Mouse (Mus musculus) forebrain, embryonic 12.5 days (tissue): ENCODE measurements at regions not wholly inside any gene's neighbourhood (a gene's known extent, or its start where the extent isn't known, plus 50 kb on each side); places are given as distances from the start of the nearest gene placed in this dataset.

Experiments used
- ATAC-seq: fragments of 200-750 bp; cut with Nextera tagmentation; 2 replicates; pipeline ENCODE4 v1.8.0; 2017; ENCODE audit warnings: moderate TSS enrichment; ENCODE audit not compliant: low FRiP score
- H3K27ac ChIP-seq: fragments of 300-500 bp; sonication (generic); 2 replicates; pipeline ENCODE4 v1.5.1; 2016; ENCODE audit warnings: mild to moderate bottlenecking
- H3K27me3 ChIP-seq: fragments of 300-500 bp; sonication (generic); 2 replicates; pipeline ENCODE4 v1.6.1; 2016; ENCODE audit warnings: mild to moderate bottlenecking
- H3K36me3 ChIP-seq: fragments of 300-500 bp; sonication (generic); replicated peaks from 2 replicates; pipeline ENCODE4 v1.6.1; 2016; ENCODE audit warnings: mild to moderate bottlenecking
- H3K4me1 ChIP-seq: fragments of 300-500 bp; sonication (generic); 2 replicates; pipeline ENCODE4 v1.6.1; 2016
- H3K4me2 ChIP-seq: fragments of 300-500 bp; sonication (generic); 2 replicates; pipeline ENCODE4 v1.6.1; 2016; ENCODE audit warnings: mild to moderate bottlenecking, moderate library complexity
- H3K4me3 ChIP-seq: fragments of 300-500 bp; sonication (generic); replicated peaks from 2 replicates; pipeline ENCODE4 v1.5.1; 2016; ENCODE audit warnings: mild to moderate bottlenecking
- H3K9ac ChIP-seq: fragments of 300-500 bp; sonication (generic); 2 replicates; pipeline ENCODE4 v1.6.1; 2016; ENCODE audit warnings: mild to moderate bottlenecking
- H3K9me3 ChIP-seq: fragments of 300-500 bp; sonication (generic); 2 replicates; pipeline ENCODE4 v1.6.1; 2016
- WGBS: fragments of 180-500 bp; shearing (Covaris S2); methylation state at CpG from one replicate; pipeline ENCODE4 v1.1.7; 2016; 5-methylcytosine and 5-hydroxymethylcytosine counted together

DNA sequence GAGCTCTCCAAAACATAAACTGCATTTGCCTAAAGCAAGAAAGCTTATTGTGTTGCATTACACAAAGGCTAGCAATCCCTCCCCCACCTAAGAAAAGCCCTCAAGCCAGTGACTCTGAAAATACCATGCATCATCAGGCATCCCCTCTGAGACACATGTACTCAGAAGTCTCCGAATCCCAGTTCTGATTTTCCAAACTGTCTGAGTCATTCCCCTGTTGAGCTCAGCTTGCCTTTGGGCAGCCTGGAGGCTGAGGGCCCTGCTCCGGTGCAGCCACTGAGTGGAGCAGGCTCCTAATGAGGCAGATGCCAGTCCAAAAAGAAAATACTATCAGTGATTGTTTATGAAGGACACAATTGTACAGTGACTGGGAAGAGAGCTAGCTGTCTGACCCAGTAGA is 507.5 kb upstream of the Cdh11 start:
- Histone ChIP-seq H3K4me3 (no peak overlapping the region), H3K9ac (no peak overlapping the region), H3K4me2 (no peak overlapping the region), H3K9me3 (no peaks in the 10 kb centered on the region), H3K4me1 (peaks cover 9% of the 10 kb centered on the region; the same call in 1 of the 2 replicates), H3K27me3 (peaks cover 25% of the 10 kb centered on the region), H3K36me3 (no peaks in the 10 kb centered on the region), H3K27ac (no peak overlapping the region)
- ATAC-seq, result no peak
- 70% methylated on average over 2 of the region's 2 CpGs for WGBS

DNA sequence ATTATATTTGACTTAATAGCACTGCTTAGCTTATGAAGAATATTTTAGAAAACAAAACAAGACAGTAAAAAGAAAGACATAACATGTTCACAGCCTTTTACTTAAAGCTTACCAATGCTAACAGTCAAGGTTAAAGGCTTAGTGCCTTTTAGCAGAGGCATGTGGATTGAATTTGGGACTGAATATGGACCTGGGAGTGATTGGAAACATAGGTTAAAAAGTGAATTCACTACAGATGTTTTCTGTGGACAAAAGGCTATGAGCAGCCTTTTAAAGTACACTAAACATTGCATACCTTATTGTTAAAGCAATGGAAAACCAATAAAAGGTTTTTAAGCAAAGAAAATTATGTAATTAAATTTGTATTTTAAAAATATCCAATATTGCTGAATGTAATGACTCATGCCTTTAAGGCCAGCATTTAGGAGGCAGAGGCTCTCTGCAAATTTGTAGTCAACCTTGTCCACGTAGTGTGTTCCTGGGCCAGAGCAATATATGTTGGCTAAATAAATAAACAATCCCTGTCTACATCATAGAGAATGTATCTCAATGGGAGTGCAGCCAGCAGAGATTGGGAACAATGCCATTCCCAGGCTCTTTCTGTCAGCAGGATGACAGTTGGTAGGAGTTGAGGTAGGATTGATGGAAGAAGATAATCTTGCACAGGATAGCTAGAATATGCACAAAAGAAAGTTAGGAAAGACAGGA is 521.2 kb upstream of the Cdh11 start:
- H3K27me3 ChIP-seq, result peaks cover 31% of the 10 kb centered on the region
- H3K4me3 ChIP-seq, result no peak overlapping the region
- H3K9me3 ChIP-seq, result no peaks in the 10 kb centered on the region
- no peaks in the 10 kb centered on the region for H3K4me1 ChIP-seq
- no peaks in the 10 kb centered on the region for H3K36me3 ChIP-seq
- ATAC-seq, result no peak
- 74% methylated on average over 1 of the region's 1 CpGs for WGBS
- no peak overlapping the region for H3K9ac ChIP-seq
- no peak overlapping the region for H3K27ac ChIP-seq
- no peak overlapping the region for H3K4me2 ChIP-seq

GRCm38 (mm10) chr8:103313576-103313975 is 528.1 kb upstream of the Cdh11 start:
- 5% methylated on average over 1 of the region's 1 CpGs for WGBS
- H3K9me3 ChIP-seq, result no peaks in the 10 kb centered on the region
- no peak overlapping the region for H3K27ac ChIP-seq
- peaks cover 12% of the 10 kb centered on the region for H3K4me1 ChIP-seq
- no peaks in the 10 kb centered on the region for H3K36me3 ChIP-seq
- no peak for ATAC-seq
- no peak overlapping the region for H3K4me3 ChIP-seq
- H3K4me2 ChIP-seq, result no peak overlapping the region
- H3K9ac ChIP-seq, result no peak overlapping the region
- H3K27me3 ChIP-seq, result peaks cover 65% of the 10 kb centered on the region

DNA sequence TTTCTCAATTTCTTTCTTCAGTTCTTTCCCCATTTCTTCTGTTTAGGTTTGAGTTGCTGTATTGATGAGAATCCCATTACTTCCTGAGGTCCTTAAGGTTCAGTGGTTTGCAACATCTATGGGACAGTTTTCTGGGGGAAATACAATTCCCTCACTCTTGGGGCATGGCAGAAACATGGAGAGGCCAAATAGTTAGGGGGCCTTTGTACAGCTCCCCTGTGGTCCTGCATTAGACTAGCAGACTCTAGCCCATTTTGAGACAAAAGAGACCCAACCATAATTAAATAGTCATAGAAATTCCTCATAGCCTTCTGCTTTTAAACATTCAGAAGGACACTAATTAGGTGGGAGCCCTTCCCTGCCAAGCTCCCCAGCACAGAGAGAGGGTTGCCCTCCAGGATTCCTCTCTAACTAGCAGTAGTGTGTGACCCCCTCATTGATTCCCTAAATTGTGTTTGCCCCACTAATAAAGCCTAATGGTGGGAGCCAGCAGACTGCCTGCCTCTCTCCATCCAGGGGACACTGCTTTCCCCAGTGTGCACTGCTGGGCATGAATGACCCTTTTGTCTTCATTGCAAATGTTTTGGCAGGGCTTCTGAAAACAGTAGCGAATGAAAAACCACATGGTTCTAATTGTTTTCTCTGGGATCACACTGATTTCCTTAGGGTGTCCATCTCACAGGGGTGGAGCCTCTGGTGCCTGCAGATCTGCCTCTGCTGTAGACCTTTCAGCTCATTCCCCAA is 529.0 kb upstream of the Cdh11 start:
- no peak overlapping the region for H3K4me3 ChIP-seq
- peaks cover 12% of the 10 kb centered on the region for H3K4me1 ChIP-seq
- peak; percentile 96 for ATAC-seq
- no peaks in the 10 kb centered on the region for H3K9me3 ChIP-seq
- H3K4me2 ChIP-seq, result no peak overlapping the region
- H3K36me3 ChIP-seq, result no peaks in the 10 kb centered on the region
- H3K9ac ChIP-seq, result no peak overlapping the region
- H3K27me3 ChIP-seq, result peaks cover 68% of the 10 kb centered on the region
- WGBS, result 0% methylated on average over 1 of the region's 1 CpGs
- H3K27ac ChIP-seq, result no peak overlapping the region

GRCm38 (mm10) chr8:103315742-103316141 is 530.3 kb upstream of the Cdh11 start:
- 79% methylated on average over 1 of the region's 1 CpGs for WGBS
- peaks cover 12% of the 10 kb centered on the region for H3K4me1 ChIP-seq
- H3K4me2 ChIP-seq, result no peak overlapping the region
- no peak overlapping the region for H3K9ac ChIP-seq
- H3K9me3 ChIP-seq, result no peaks in the 10 kb centered on the region
- no peaks in the 10 kb centered on the region for H3K36me3 ChIP-seq
- no peak overlapping the region for H3K4me3 ChIP-seq
- no peak for ATAC-seq
- no peak overlapping the region for H3K27ac ChIP-seq
- peaks cover 66% of the 10 kb centered on the region for H3K27me3 ChIP-seq

DNA sequence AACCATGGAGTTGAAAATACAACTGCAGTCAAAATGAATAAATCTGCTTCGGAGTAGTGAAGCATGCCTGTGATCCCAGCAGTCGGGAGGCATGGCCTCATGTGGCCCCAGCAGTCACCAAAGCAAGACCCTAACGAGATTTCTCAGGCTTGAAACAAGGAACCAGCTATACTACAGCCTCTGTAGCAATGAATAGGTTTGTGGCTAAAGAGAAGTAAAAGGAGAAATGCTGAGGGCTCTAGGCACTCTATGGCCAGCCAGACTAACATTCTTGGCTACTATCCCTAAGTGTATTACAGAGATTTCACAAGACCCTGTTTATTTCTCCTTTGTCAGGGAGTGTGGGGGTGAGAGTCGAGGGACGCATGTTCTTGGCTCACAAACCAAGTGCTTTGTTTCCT is 531.2 kb upstream of the Cdh11 start:
- Histone ChIP-seq H3K9me3 (no peaks in the 10 kb centered on the region), H3K9ac (no peak overlapping the region), H3K4me1 (peaks cover 12% of the 10 kb centered on the region), H3K36me3 (no peaks in the 10 kb centered on the region), H3K4me2 (no peak overlapping the region), H3K4me3 (no peak overlapping the region), H3K27ac (no peak overlapping the region), H3K27me3 (peaks cover 62% of the 10 kb centered on the region)
- 50% methylated on average over 5 of the region's 5 CpGs for WGBS
- no peak for ATAC-seq

DNA sequence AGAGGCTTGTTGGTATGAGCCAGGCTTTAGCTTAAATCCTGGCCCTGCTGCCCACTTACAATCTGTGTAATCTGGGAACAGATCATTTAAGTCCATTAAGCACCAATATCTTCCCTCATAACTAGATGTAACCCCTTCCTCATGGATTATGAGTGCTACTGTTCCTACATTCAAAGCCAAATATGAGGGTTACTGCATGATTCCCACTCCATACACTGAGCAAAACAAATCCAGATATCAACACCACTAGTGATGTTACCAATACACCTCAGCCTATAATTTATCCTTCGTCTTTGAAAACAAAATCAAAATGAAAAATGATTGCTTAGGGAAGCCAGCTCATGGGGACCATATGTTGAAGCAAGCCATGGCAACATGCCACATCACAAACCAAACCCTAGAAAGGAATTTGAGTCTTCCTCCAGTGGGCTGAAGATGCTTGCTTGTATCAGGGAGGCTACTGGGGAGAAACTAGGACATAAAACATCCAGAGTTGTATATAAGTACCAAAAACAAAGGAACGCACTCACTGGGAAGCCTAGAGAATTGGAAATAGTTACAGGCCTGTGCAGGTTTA is 531.8 kb upstream of the Cdh11 start:
- no peaks in the 10 kb centered on the region for H3K36me3 ChIP-seq
- no peak overlapping the region for H3K9ac ChIP-seq
- peaks cover 12% of the 10 kb centered on the region for H3K4me1 ChIP-seq
- 93% methylated on average over 2 of the region's 2 CpGs for WGBS
- ATAC-seq, result no peak
- H3K27ac ChIP-seq, result no peak overlapping the region
- no peaks in the 10 kb centered on the region for H3K9me3 ChIP-seq
- no peak overlapping the region for H3K4me2 ChIP-seq
- no peak overlapping the region for H3K4me3 ChIP-seq
- H3K27me3 ChIP-seq, result peaks cover 58% of the 10 kb centered on the region

GRCm38 (mm10) chr8:103324016-103324665 is 538.7 kb upstream of the Cdh11 start:
- Histone ChIP-seq H3K4me2 (no peak overlapping the region), H3K9me3 (no peaks in the 10 kb centered on the region), H3K36me3 (no peaks in the 10 kb centered on the region), H3K27me3 (peaks cover 35% of the 10 kb centered on the region), H3K9ac (no peak overlapping the region), H3K4me1 (no peaks in the 10 kb centered on the region), H3K4me3 (no peak overlapping the region), H3K27ac (no peak overlapping the region)
- no peak for ATAC-seq

DNA sequence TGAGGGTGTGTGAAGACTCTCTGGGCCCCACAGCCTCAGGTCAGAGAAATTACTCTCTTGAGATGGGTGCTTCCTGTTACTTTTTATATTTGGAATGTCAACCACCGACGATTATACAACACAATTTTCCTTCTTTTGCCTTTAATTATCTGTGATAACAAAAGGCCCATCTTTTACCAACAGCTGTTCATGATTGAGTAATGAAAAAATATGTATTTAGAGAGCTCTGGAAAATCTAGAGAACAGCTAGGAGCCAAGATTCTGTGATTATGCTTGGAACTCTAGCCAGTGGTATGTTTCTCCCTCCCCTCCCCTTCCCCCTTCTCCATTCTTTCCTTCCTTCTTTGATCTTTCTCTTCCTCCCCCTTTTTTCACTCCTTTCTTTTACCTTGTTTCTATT is 546.0 kb upstream of the Cdh11 start:
- no peaks in the 10 kb centered on the region for H3K4me1 ChIP-seq
- H3K27ac ChIP-seq, result no peak overlapping the region
- no peaks in the 10 kb centered on the region for H3K9me3 ChIP-seq
- H3K4me3 ChIP-seq, result no peak overlapping the region
- WGBS, result 80% methylated on average over 2 of the region's 2 CpGs
- no peaks in the 10 kb centered on the region for H3K36me3 ChIP-seq
- no peak overlapping the region for H3K4me2 ChIP-seq
- 0 out of 2 replicates have a peak, but pooled peaks cover 4% of the 10 kb centered on the region for H3K27me3 ChIP-seq
- no peak for ATAC-seq
- no peak overlapping the region for H3K9ac ChIP-seq

- H3K27ac ChIP-seq, result no peak overlapping the region
- H3K4me3 ChIP-seq, result no peak overlapping the region
- H3K9ac ChIP-seq, result no peak overlapping the region
- H3K27me3 ChIP-seq, result peaks cover 5% of the 10 kb centered on the region; the same call in 1 of the 2 replicates
- 93% methylated on average over 3 of the region's 3 CpGs for WGBS
- ATAC-seq, result no peak
- H3K4me1 ChIP-seq, result no peaks in the 10 kb centered on the region
- H3K9me3 ChIP-seq, result no peaks in the 10 kb centered on the region
- H3K4me2 ChIP-seq, result no peak overlapping the region
- H3K36me3 ChIP-seq, result no peaks in the 10 kb centered on the region
Measured at GRCm38 (mm10) chr8:103337314-103337713, 551.9 kb upstream of the Cdh11 start.

DNA sequence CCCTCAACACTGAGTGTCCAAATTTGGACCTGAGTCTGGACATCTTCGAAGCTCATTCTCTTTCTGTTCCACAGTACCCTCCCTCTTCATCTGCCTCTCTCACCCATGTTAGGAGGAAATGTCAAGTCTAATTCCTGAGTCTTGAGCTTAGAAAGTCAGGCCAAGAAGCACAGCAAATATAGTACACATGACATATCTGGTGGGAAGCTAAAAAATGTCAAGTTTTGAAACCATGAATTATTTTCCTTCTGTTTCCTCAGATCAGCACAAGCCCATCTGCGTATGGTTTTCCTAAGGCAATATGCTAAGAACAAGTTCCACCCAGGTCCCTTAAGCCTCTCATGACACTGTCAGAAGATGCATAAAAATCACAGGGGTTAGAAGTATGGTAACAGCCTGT is 553.6 kb upstream of the Cdh11 start:
- WGBS, result 98% methylated on average over 2 of the region's 2 CpGs
- Histone ChIP-seq H3K4me3 (no peak overlapping the region), H3K9me3 (no peaks in the 10 kb centered on the region), H3K4me1 (no peaks in the 10 kb centered on the region), H3K9ac (no peak overlapping the region), H3K4me2 (no peak overlapping the region), H3K36me3 (no peaks in the 10 kb centered on the region), H3K27me3 (peaks cover 5% of the 10 kb centered on the region; the same call in 1 of the 2 replicates), H3K27ac (no peak overlapping the region)
- no peak for ATAC-seq

DNA sequence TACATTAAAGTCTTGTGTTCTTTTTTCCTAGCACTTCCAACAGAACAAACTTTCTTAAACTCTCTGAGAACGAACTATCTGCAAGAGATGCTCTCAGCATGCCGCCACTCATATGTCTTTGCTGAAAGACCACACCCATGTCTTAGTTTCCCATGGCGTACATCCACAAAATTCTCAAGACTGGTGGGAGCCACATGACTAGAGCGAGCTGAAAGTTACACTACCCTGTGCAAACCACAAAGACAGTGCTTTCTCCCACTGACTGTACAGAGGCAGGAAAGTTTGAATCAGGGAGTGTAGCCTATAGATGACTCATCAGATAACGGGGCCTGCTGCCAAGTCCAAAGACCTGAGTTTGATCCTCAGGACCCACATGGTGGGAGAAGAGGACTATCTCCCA is 554.5 kb upstream of the Cdh11 start:
- no peaks in the 10 kb centered on the region for H3K9me3 ChIP-seq
- no peak overlapping the region for H3K9ac ChIP-seq
- no peak overlapping the region for H3K27ac ChIP-seq
- ATAC-seq, result no peak
- H3K4me3 ChIP-seq, result no peak overlapping the region
- WGBS, result 90% methylated on average over 5 of the region's 5 CpGs
- no peaks in the 10 kb centered on the region for H3K4me1 ChIP-seq
- H3K4me2 ChIP-seq, result no peak overlapping the region
- no peaks in the 10 kb centered on the region for H3K36me3 ChIP-seq
- H3K27me3 ChIP-seq, result peaks cover 5% of the 10 kb centered on the region; the same call in 1 of the 2 replicates
